Comparison of ENCODE assay signal across 17 mouse cellular contexts in genomic region chr11:105144508-105145210, GRCm38 (mm10). TPM values are rescaled to one million over a fixed set of nuclear protein-coding genes. Genes with fewer than 3 reads are reported as not detected.
DNase-seq lines count a peak whose midpoint lies in the region; ATAC-seq and TF ChIP-seq lines count a peak whose summit lies in the region.
"Had no signal": no experiment of that assay in that cellular context is flagged by ENCODE, and none has a peak within 500 bp of the region (broad histone marks: within the 10 kb centered on the region; RNA-seq: fewer than 3 reads in every experiment).

No protein-coding gene starts in this region.

- TF ChIP-seq EP300 in lung, postnatal 0 days (IDR thresholded peaks at IDR 0.05) = no peak

- no peaks in the 10 kb centered on the region for H3K36me3 ChIP-seq in kidney, adult 2 months (ENCODE audit: control insufficient read depth, insufficient read depth, low read length)
- H3K36me3 ChIP-seq in kidney, embryonic 15.5 days = peaks cover 17% of the 10 kb centered on the region
- H3K36me3 ChIP-seq in lung, postnatal 0 days (ENCODE audit: insufficient read depth, low read length) = peaks cover 6% of the 10 kb centered on the region; the same call in 1 of the 2 replicates
- peaks cover 20% of the 10 kb centered on the region for H3K36me3 ChIP-seq in liver, embryonic 13.5 days
- H3K36me3 ChIP-seq in midbrain, embryonic 15.5 days (replicated peaks) = peaks cover 7% of the 10 kb centered on the region; the same call in 1 of the 2 replicates

- DNase-seq in kidney, adult 2 months = peak; percentile 24
- peak; percentile 61 for DNase-seq in lung, postnatal 0 days (ENCODE audit: low spot score)
- no peak for DNase-seq in lung, postnatal 25 days (ENCODE audit: low spot score)
- no peak for DNase-seq in liver, embryonic 13.5 days
- no peak for DNase-seq in left cerebral cortex, adult 11 months (ENCODE audit: low spot score)
- DNase-seq: cerebellum, adult 9-11 months; embryo, embryonic 11 days; gastrocnemius, postnatal 14 days; right cerebral cortex, postnatal 25 days had no signal

- no peaks in the 10 kb centered on the region for H3K9me3 ChIP-seq in kidney, embryonic 15.5 days (replicated peaks)
- no peaks in the 10 kb centered on the region for H3K9me3 ChIP-seq in lung, postnatal 0 days (ENCODE audit: low read length)
- no peaks in the 10 kb centered on the region for H3K9me3 ChIP-seq in liver, embryonic 13.5 days (replicated peaks)
- no peaks in the 10 kb centered on the region for H3K9me3 ChIP-seq in midbrain, embryonic 15.5 days
- H3K9me3 ChIP-seq: forebrain, embryonic 15.5 days; heart, embryonic 10.5 days; limb, embryonic 13.5 days had no signal

- no peak overlapping the region for H3K9ac ChIP-seq in kidney, embryonic 15.5 days
- no peak overlapping the region for H3K9ac ChIP-seq in lung, postnatal 0 days (replicated peaks; ENCODE audit: low read depth)
- H3K9ac ChIP-seq in liver, embryonic 13.5 days = peak overlapping the region; percentile 2; the same call in 1 of the 2 replicates
- H3K9ac ChIP-seq in midbrain, embryonic 15.5 days = no peak overlapping the region
- H3K9ac ChIP-seq: forebrain, embryonic 15.5 days; limb, embryonic 13.5 days had no signal

- H3K4me1 ChIP-seq in kidney, adult 2 months (ENCODE audit: control insufficient read depth, insufficient read depth, low read length) = no peaks in the 10 kb centered on the region
- peaks cover 5% of the 10 kb centered on the region; the same call in 1 of the 2 replicates for H3K4me1 ChIP-seq in kidney, embryonic 15.5 days
- no peaks in the 10 kb centered on the region for H3K4me1 ChIP-seq in lung, postnatal 0 days (ENCODE audit: insufficient read depth, low read depth, low read length)
- peaks cover 47% of the 10 kb centered on the region for H3K4me1 ChIP-seq in liver, embryonic 13.5 days (replicated peaks)
- no peaks in the 10 kb centered on the region for H3K4me1 ChIP-seq in midbrain, embryonic 15.5 days
- H3K4me1 ChIP-seq: forebrain, embryonic 15.5 days; heart, embryonic 10.5 days; limb, embryonic 13.5 days had no signal

- TF ChIP-seq CTCF in kidney, adult 2 months (conservative IDR thresholded peaks at IDR 0.05; ENCODE audit: insufficient read depth, insufficient read length, low read depth, low read length) = no peak
- TF ChIP-seq CTCF in lung, postnatal 0 days (IDR thresholded peaks at IDR 0.05) = peak; percentile 43

- WGBS in kidney, adult 2 months = 58% methylated on average over 11 of the region's 11 CpGs
- 65% methylated on average over 11 of the region's 11 CpGs for WGBS in kidney, embryonic 15.5 days
- WGBS in lung, postnatal 0 days = 68% methylated on average over 11 of the region's 11 CpGs
- 57% methylated on average over 11 of the region's 11 CpGs for WGBS in liver, embryonic 13.5 days (ENCODE audit: insufficient replicate concordance)
- 83% methylated on average over 11 of the region's 11 CpGs for WGBS in midbrain, embryonic 15.5 days

- no peak for TF ChIP-seq POLR2A in kidney, adult 2 months (IDR thresholded peaks at IDR 0.05; ENCODE audit: low read depth, low read length)

- H3K4me2 ChIP-seq in kidney, embryonic 15.5 days = no peak overlapping the region
- H3K4me2 ChIP-seq in lung, postnatal 0 days (replicated peaks; ENCODE audit: low read depth, low read length) = no peak overlapping the region
- no peak overlapping the region for H3K4me2 ChIP-seq in liver, embryonic 13.5 days
- H3K4me2 ChIP-seq in midbrain, embryonic 15.5 days = no peak overlapping the region
- H3K4me2 ChIP-seq: forebrain, embryonic 15.5 days; limb, embryonic 13.5 days had no signal

- no peaks in the 10 kb centered on the region for H3K27me3 ChIP-seq in kidney, adult 2 months (replicated peaks; ENCODE audit: control insufficient read depth, insufficient read depth, low read length)
- H3K27me3 ChIP-seq in kidney, embryonic 15.5 days = no peaks in the 10 kb centered on the region
- H3K27me3 ChIP-seq in lung, postnatal 0 days (replicated peaks; ENCODE audit: insufficient read depth, low read length) = no peaks in the 10 kb centered on the region
- no peaks in the 10 kb centered on the region for H3K27me3 ChIP-seq in liver, embryonic 13.5 days
- no peaks in the 10 kb centered on the region for H3K27me3 ChIP-seq in midbrain, embryonic 15.5 days (replicated peaks)
- H3K27me3 ChIP-seq: forebrain, embryonic 15.5 days; limb, embryonic 13.5 days had no signal

- ATAC-seq in kidney, embryonic 15.5 days (replicated peaks; ENCODE audit: low FRiP score) = no peak
- peak; percentile 16; the same call in 1 of the 2 replicates for ATAC-seq in lung, postnatal 0 days
- peak; percentile 19 for ATAC-seq in liver, embryonic 13.5 days (ENCODE audit: low read depth)
- ATAC-seq in midbrain, embryonic 15.5 days (replicated peaks) = no peak
- ATAC-seq: forebrain, embryonic 15.5 days had no signal

- H3K4me3 ChIP-seq in kidney, adult 2 months (ENCODE audit: insufficient read depth, low read depth, low read length) = no peak overlapping the region
- no peak overlapping the region for H3K4me3 ChIP-seq in kidney, embryonic 15.5 days (replicated peaks)
- no peak overlapping the region for H3K4me3 ChIP-seq in lung, postnatal 0 days (ENCODE audit: low read depth, low read length)
- no peak overlapping the region for H3K4me3 ChIP-seq in liver, embryonic 13.5 days (replicated peaks)
- no peak overlapping the region for H3K4me3 ChIP-seq in midbrain, embryonic 15.5 days
- H3K4me3 ChIP-seq: forebrain, embryonic 15.5 days; heart, embryonic 10.5 days; layer of hippocampus, adult 2 months; limb, embryonic 13.5 days had no signal

- H3K27ac ChIP-seq in kidney, adult 2 months (ENCODE audit: insufficient read depth, low read depth, low read length) = no peak overlapping the region
- H3K27ac ChIP-seq in kidney, embryonic 15.5 days = no peak overlapping the region
- H3K27ac ChIP-seq in lung, postnatal 0 days (ENCODE audit: low read length) = no peak overlapping the region
- peak overlapping the region; percentile 70 for H3K27ac ChIP-seq in liver, embryonic 13.5 days
- H3K27ac ChIP-seq in midbrain, embryonic 15.5 days = no peak overlapping the region
- H3K27ac ChIP-seq: forebrain, embryonic 15.5 days; heart, embryonic 10.5 days; layer of hippocampus, adult 2 months; limb, embryonic 13.5 days had no signal

RNA-seq across cellular contexts. Expression of gene Gm10842, which starts 2.0 kb away (rescaled TPM):
- not detected in 2 replicates for polyA plus RNA-seq in kidney, adult 2 months (2012; rRNA removed)
- not detected in 2 replicates for polyA plus RNA-seq in kidney, embryonic 15.5 days (2015; fragmentation: Nextera tagmentation; extraction: Ambion mirVana)
- polyA plus RNA-seq in lung, postnatal 0 days (2015; fragmentation: Nextera tagmentation; extraction: Ambion mirVana) = not detected in 2 replicates
- polyA plus RNA-seq in liver, embryonic 13.5 days (2015; fragmentation: Nextera tagmentation; extraction: Ambion mirVana) = not detected in 2 replicates
- polyA plus RNA-seq in midbrain, embryonic 15.5 days (2015; fragmentation: Nextera tagmentation; extraction: Ambion mirVana) = not detected in 2 replicates
- polyA plus RNA-seq: forebrain, embryonic 15.5 days; heart, embryonic 10.5 days; limb, embryonic 13.5 days; midbrain, postnatal 0 days; neural tube, embryonic 11.5 days had no signal

RNA-seq across cellular contexts. Expression of gene Mettl2, which starts 18.4 kb away (rescaled TPM):
- polyA plus RNA-seq in kidney, adult 2 months (2012; rRNA removed) = 9.5 and 9.7 TPM in 2 replicates
- 45.6 TPM in 2 replicates for polyA plus RNA-seq in kidney, embryonic 15.5 days (2015; fragmentation: Nextera tagmentation; extraction: Ambion mirVana)
- 14.9 and 16.2 TPM in 2 replicates for polyA plus RNA-seq in lung, postnatal 0 days (2015; fragmentation: Nextera tagmentation; extraction: Ambion mirVana)
- 23.7 and 28.4 TPM in 2 replicates for polyA plus RNA-seq in liver, embryonic 13.5 days (2015; fragmentation: Nextera tagmentation; extraction: Ambion mirVana)
- 30.4 and 34.5 TPM in 2 replicates for polyA plus RNA-seq in midbrain, embryonic 15.5 days (2015; fragmentation: Nextera tagmentation; extraction: Ambion mirVana)

RNA-seq across cellular contexts. Expression of gene Tlk2, which starts 33.9 kb away (rescaled TPM):
- 15.1 and 15.4 TPM in 2 replicates for polyA plus RNA-seq in kidney, adult 2 months (2012; rRNA removed)
- polyA plus RNA-seq in kidney, embryonic 15.5 days (2015; fragmentation: Nextera tagmentation; extraction: Ambion mirVana) = 18.1 and 21.1 TPM in 2 replicates
- 14.4 and 14.8 TPM in 2 replicates for polyA plus RNA-seq in lung, postnatal 0 days (2015; fragmentation: Nextera tagmentation; extraction: Ambion mirVana)
- 8.0 and 8.3 TPM in 2 replicates for polyA plus RNA-seq in liver, embryonic 13.5 days (2015; fragmentation: Nextera tagmentation; extraction: Ambion mirVana)
- polyA plus RNA-seq in midbrain, embryonic 15.5 days (2015; fragmentation: Nextera tagmentation; extraction: Ambion mirVana) = 18.8 and 20.9 TPM in 2 replicates

Comparison
In these comparisons a context has a peak if more than half of its experiments do, and no peak if none do; other contexts are left out.
1. DNase-seq: peak in kidney, adult 2 months (single experiment) and lung, postnatal 0 days (single experiment); none in lung, postnatal 25 days (single experiment), liver, embryonic 13.5 days (single experiment) and left cerebral cortex, adult 11 months (single experiment).
2. ATAC-seq: peak in lung, postnatal 0 days (single experiment) and liver, embryonic 13.5 days (single experiment); none in kidney, embryonic 15.5 days (single experiment) and midbrain, embryonic 15.5 days (single experiment).